In the genomic region with DNA sequence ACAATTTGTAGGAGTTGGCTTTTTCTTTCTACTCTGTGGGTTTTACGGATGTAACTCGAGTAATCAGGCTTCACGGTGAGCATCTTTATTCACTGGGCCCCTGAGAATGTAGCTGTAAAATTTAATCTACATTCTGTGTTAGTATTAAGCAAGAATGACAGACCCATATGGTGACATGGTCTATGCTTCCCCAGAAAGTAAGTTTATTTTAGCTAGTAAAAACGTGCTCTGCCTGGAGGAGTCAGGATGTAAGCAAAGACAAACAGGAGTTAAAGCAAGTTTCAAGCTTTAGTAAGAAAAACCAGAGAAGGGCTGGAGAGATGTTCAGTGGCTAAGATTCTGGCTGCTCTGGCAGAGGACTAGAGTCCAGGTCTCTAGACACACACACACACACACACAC, we compare ENCODE assay signal across 15 mouse cellular contexts.
"Had no signal": no experiment of that assay in that cellular context is flagged by ENCODE, and none has a peak within 500 bp of the region (broad histone marks: within the 10 kb centered on the region; RNA-seq: fewer than 3 reads in every experiment).

No protein-coding gene starts in this region.

- H3K4me1 ChIP-seq: neural tube, embryonic 15.5 days; stomach, embryonic 15.5 days had no signal

- H3K4me2 ChIP-seq: neural tube, embryonic 15.5 days; stomach, embryonic 15.5 days had no signal

- DNase-seq: retina, postnatal 1 day; right cerebral cortex, adult 18-20 months; right cerebral cortex, postnatal 14 days; right cerebral cortex, postnatal 25 days; right cerebral cortex, postnatal 4 days; spleen, adult 18-20 months; thymus, adult 18-20 months; thymus, adult 2 months; thymus, postnatal 14 days; thymus, postnatal 25 days; thymus, postnatal 36 days; thymus, postnatal 4 days had no signal

- H3K27me3 ChIP-seq: neural tube, embryonic 15.5 days; stomach, embryonic 15.5 days had no signal

- H3K9ac ChIP-seq: neural tube, embryonic 15.5 days; stomach, embryonic 15.5 days had no signal

- H3K4me3 ChIP-seq: neural tube, embryonic 15.5 days; stomach, embryonic 15.5 days had no signal

- H3K27ac ChIP-seq: neural tube, embryonic 15.5 days; stomach, embryonic 15.5 days; stomach, postnatal 0 days had no signal

- H3K9me3 ChIP-seq: neural tube, embryonic 15.5 days; stomach, embryonic 15.5 days had no signal
